Mouse (Mus musculus) testis, adult 2 months (tissue): ENCODE measurements around the gene Setx.

ENCODE experiments used
- CTCF ChIP-seq: fragments of 200-500 bp; IDR thresholded peaks from 2 replicates; pipeline ENCODE4 v1.5.1; 2012; ENCODE audit warnings: low read depth, mild to moderate bottlenecking, inconsistent platforms, low read length, moderate library complexity; ENCODE audit not compliant: control insufficient read depth, insufficient read depth, insufficient replicate concordance
- POLR2A ChIP-seq: fragments of 200-500 bp; IDR thresholded peaks from 2 replicates; pipeline ENCODE4 v1.6.1; 2012; ENCODE audit warnings: low read depth, mild to moderate bottlenecking, inconsistent platforms, low read length, moderate library complexity; ENCODE audit not compliant: control insufficient read depth

DNA sequence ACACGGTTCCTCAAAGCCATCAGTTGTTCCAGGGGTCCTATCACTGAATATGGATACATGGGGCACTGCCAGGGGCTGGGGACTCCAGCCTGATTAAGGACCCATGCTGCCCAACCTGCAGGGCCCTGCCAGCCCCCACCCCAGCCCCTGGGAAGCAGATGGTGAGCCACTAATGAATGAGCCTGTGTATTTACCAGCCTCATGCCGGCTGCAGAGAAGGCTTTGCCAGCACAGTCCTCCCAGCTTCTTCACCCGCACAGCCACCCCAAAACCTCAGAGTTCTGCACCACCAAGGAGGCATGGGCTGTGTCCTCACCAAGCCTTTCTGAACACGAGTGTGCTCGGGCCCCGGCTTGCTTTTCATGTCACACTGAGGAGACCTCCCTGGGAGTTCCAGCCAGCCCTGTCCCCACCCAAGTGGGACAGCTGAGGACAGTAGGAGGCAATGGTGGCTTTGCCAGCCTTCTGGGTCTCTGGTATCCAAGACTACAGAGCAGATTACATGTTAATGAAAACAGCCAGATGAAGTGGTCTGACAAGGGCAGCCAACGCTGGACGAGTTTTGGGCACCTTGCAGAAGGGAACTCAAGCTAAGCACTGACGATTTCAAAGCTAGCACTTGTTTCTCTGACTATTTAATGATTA is 106.3 kb downstream of the Setx start:
- TF ChIP-seq CTCF: no peak
- TF ChIP-seq POLR2A: no peak
